Mouse (Mus musculus) cortical plate, adult 2 months (tissue): ENCODE data around the gene Oxsm. TPM values are rescaled to one million over a fixed set of nuclear protein-coding genes. Genes with fewer than 3 reads are reported as not detected.

Experiments used
- H3K27ac ChIP-seq: fragments of 200-500 bp; 2 replicates; pipeline ENCODE4 v1.5.1; 2012; ENCODE audit warnings: low read length, control low read depth, inconsistent platforms; ENCODE audit not compliant: insufficient read depth
- H3K4me1 ChIP-seq: fragments of 200-500 bp; 2 replicates; pipeline ENCODE4 v1.6.1; 2011; ENCODE audit warnings: low read length; ENCODE audit not compliant: control insufficient read depth, insufficient read depth
- H3K4me3 ChIP-seq: fragments of 200-500 bp; 2 replicates; pipeline ENCODE4 v1.5.1; 2011; ENCODE audit warnings: mild to moderate bottlenecking, low read length, control low read depth; ENCODE audit not compliant: insufficient read depth
- CTCF ChIP-seq: fragments of 200-500 bp; IDR thresholded peaks from 2 replicates; pipeline ENCODE4 v1.5.1; 2011; ENCODE audit warnings: mild to moderate bottlenecking, control low read depth, low read length; ENCODE audit not compliant: insufficient read depth; ENCODE audit errors: extremely low read depth
- POLR2A ChIP-seq: fragments of 200-500 bp; IDR thresholded peaks from 2 replicates; pipeline ENCODE4 v1.6.1; 2011; ENCODE audit warnings: mild to moderate bottlenecking, low read length, control low read depth; ENCODE audit not compliant: insufficient read depth; ENCODE audit errors: extremely low read depth
- polyA plus RNA-seq: library from polyadenylated mRNA; depleted of rRNA; stranded (reverse); fragments of >200 nt; gene quantifications from 2 replicates; pipeline ENCODE4 v1.2.3, GENCODE M21; 2012; rRNA removed

The Oxsm gene
- polyA plus RNA-seq, 1 experiment: 6.0 TPM

GRCm38 (mm10) chr14:16200969-16201638 is 48.5 kb downstream of the Oxsm start:
- H3K4me1 ChIP-seq: peaks cover 1% of the 10 kb centered on the region; the same call in 1 of the 2 replicates
- TF ChIP-seq CTCF (no peak), POLR2A (no peak)
- no peak overlapping the region for H3K4me3 ChIP-seq
- no peak overlapping the region for H3K27ac ChIP-seq

- H3K4me1 ChIP-seq: peaks cover 1% of the 10 kb centered on the region; the same call in 1 of the 2 replicates
- H3K27ac ChIP-seq: no peak overlapping the region
- no peak overlapping the region for H3K4me3 ChIP-seq
- no peak for TF ChIP-seq CTCF
- TF ChIP-seq POLR2A: no peak
Measured at GRCm38 (mm10) chr14:16200220-16200912, 49.2 kb downstream of the Oxsm start.

- no peak overlapping the region for H3K27ac ChIP-seq
- no peak overlapping the region for H3K4me3 ChIP-seq
- TF ChIP-seq CTCF: no peak
- no peak for TF ChIP-seq POLR2A
- H3K4me1 ChIP-seq: peaks cover 1% of the 10 kb centered on the region; the same call in 1 of the 2 replicates
Measured at GRCm38 (mm10) chr14:16196518-16196917, 53.1 kb downstream of the Oxsm start.

- Histone ChIP-seq H3K27ac (no peak overlapping the region), H3K4me1 (peaks cover 1% of the 10 kb centered on the region; the same call in 1 of the 2 replicates), H3K4me3 (no peak overlapping the region)
- TF ChIP-seq CTCF (no peak), POLR2A (no peak)
Measured at GRCm38 (mm10) chr14:16195486-16195885, 54.1 kb downstream of the Oxsm start.

GRCm38 (mm10) chr14:16194125-16194524 is 55.5 kb downstream of the Oxsm start:
- Histone ChIP-seq H3K4me1 (no peaks in the 10 kb centered on the region), H3K27ac (no peak overlapping the region), H3K4me3 (no peak overlapping the region)
- no peak for TF ChIP-seq CTCF
- TF ChIP-seq POLR2A: no peak

- Histone ChIP-seq H3K4me3 (no peak overlapping the region), H3K27ac (no peak overlapping the region), H3K4me1 (no peaks in the 10 kb centered on the region)
- TF ChIP-seq CTCF (no peak), POLR2A (no peak)
Measured at GRCm38 (mm10) chr14:16189142-16189541, 60.5 kb downstream of the Oxsm start.

Other genes with a start within 250 kb of the Oxsm start
- 17.3 and 17.5 TPM in 2 replicates for gene Ngly1, start 528 bp downstream of the Oxsm start, polyA plus RNA-seq
- gene Top2b, start 115.4 kb upstream of the Oxsm start, polyA plus RNA-seq: 38.0 and 43.9 TPM in 2 replicates